27 mouse cellular contexts compared by ENCODE assay signal in the genomic region with DNA sequence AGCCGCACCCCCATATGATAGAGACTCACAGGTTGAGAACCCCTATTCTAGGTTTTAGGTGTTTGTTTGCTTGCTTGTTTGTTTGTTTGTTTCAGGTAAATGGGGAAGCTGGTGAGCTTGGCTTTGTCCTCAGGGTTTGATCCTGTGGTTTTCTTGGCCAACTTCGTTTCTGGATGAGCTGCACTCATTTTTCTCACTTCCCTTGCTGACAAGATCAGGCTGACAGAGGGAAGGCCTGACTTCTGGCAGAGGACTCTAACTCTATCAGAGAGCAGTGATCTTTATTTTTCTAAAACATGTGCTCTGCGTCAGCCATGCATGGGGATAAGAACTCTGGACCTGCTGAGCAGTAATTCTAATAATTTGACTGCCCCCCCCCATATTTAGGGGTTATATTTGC. TPM values are rescaled to one million over a fixed set of nuclear protein-coding genes. Genes with fewer than 3 reads are reported as not detected.
"Had no signal": no experiment of that assay in that cellular context is flagged by ENCODE, and none has a peak within 500 bp of the region (broad histone marks: within the 10 kb centered on the region; RNA-seq: fewer than 3 reads in every experiment).

No protein-coding gene starts in this region.

- H3K4me1 ChIP-seq: heart, embryonic 10.5 days; heart, embryonic 13.5 days; heart, embryonic 15.5 days; hindbrain, embryonic 13.5 days; hindbrain, embryonic 15.5 days; kidney, embryonic 15.5 days; limb, embryonic 10.5 days; limb, embryonic 12.5 days; liver, embryonic 13.5 days had no signal

- H3K9me3 ChIP-seq: heart, embryonic 10.5 days; heart, embryonic 13.5 days; heart, embryonic 15.5 days; hindbrain, embryonic 13.5 days; hindbrain, embryonic 15.5 days; kidney, embryonic 15.5 days; limb, embryonic 10.5 days; limb, embryonic 12.5 days; liver, embryonic 13.5 days had no signal

- H3K4me2 ChIP-seq: heart, embryonic 13.5 days; heart, embryonic 15.5 days; hindbrain, embryonic 13.5 days; hindbrain, embryonic 15.5 days; kidney, embryonic 15.5 days; limb, embryonic 12.5 days; liver, embryonic 11.5 days; liver, embryonic 13.5 days had no signal

- H3K27me3 ChIP-seq: heart, embryonic 13.5 days; heart, embryonic 15.5 days; hindbrain, embryonic 13.5 days; hindbrain, embryonic 15.5 days; kidney, embryonic 15.5 days; limb, embryonic 12.5 days; liver, embryonic 13.5 days had no signal

- H3K27ac ChIP-seq: gastrocnemius, adult 2 months; heart, embryonic 10.5 days; heart, embryonic 13.5 days; heart, embryonic 15.5 days; hindbrain, embryonic 13.5 days; hindbrain, embryonic 15.5 days; hindbrain, postnatal 0 days; kidney, embryonic 15.5 days; limb, embryonic 10.5 days; limb, embryonic 12.5 days; liver, embryonic 13.5 days had no signal

- H3K36me3 ChIP-seq: heart, embryonic 10.5 days; heart, embryonic 13.5 days; heart, embryonic 15.5 days; hindbrain, embryonic 13.5 days; hindbrain, embryonic 15.5 days; kidney, embryonic 15.5 days; limb, embryonic 10.5 days; limb, embryonic 12.5 days; liver, embryonic 13.5 days had no signal

- H3K4me3 ChIP-seq: gastrocnemius, adult 2 months; heart, embryonic 10.5 days; heart, embryonic 13.5 days; heart, embryonic 15.5 days; hindbrain, embryonic 13.5 days; hindbrain, embryonic 15.5 days; kidney, embryonic 15.5 days; limb, embryonic 10.5 days; limb, embryonic 12.5 days; liver, embryonic 13.5 days had no signal

- ATAC-seq: hindbrain, postnatal 0 days; intestine, embryonic 16.5 days had no signal

- H3K9ac ChIP-seq: heart, embryonic 13.5 days; heart, embryonic 15.5 days; hindbrain, embryonic 13.5 days; hindbrain, embryonic 15.5 days; kidney, embryonic 15.5 days; limb, embryonic 12.5 days; liver, embryonic 13.5 days had no signal

- DNase-seq: gastrocnemius, adult 2 months; gastrocnemius, postnatal 10 days; gastrocnemius, postnatal 25 days; heart, adult 18-20 months; heart, postnatal 14 days; heart, postnatal 36 days; kidney, adult 11 months; kidney, adult 2 months; kidney, adult 9 months; kidney, postnatal 14 days; kidney, postnatal 36 days; layer of hippocampus, adult 9-11 months; layer of hippocampus, postnatal 36 days; liver; liver, embryonic 13.5 days had no signal

RNA-seq across cellular contexts. Expression of a gene that starts 14.4 kb away (rescaled TPM):
- total RNA-seq: hematopoietic stem cell, adult 5-6 weeks had no signal
